Mouse (Mus musculus): Measurements from ENCODE around the gene Zfp59.
"Not testable (repeated sequence)": the region's sequence is repeated elsewhere in the genome, so short reads cannot be mapped to it uniquely, and the experiment has no call there.

GRCm38 (mm10) chr7:27862578-27862977 is 24.2 kb downstream of the Zfp59 start:
- TF ChIP-seq CTCF (IDR thresholded peaks at IDR 0.05; ENCODE audit: control insufficient read depth, insufficient read depth, insufficient read length); FOSL1 (IDR thresholded peaks at IDR 0.05; ENCODE audit: insufficient read depth, low read length, poor library complexity, severe bottlenecking): not testable (repeated sequence)
